13 mouse cellular contexts compared by ENCODE assay signal in genomic region chr7:127256518-127256917, GRCm38 (mm10).
"Had no signal": no experiment of that assay in that cellular context is flagged by ENCODE, and none has a peak within 500 bp of the region (broad histone marks: within the 10 kb centered on the region; RNA-seq: fewer than 3 reads in every experiment).

No protein-coding gene starts in this region.

- H3K9me3 ChIP-seq: limb, embryonic 13.5 days; midbrain, embryonic 10.5 days; neural tube, embryonic 13.5 days; stomach, embryonic 15.5 days had no signal

- H3K9ac ChIP-seq: limb, embryonic 13.5 days; liver, embryonic 14.5 days; neural tube, embryonic 13.5 days; stomach, embryonic 15.5 days had no signal

- H3K4me3 ChIP-seq: layer of hippocampus, adult 2 months; limb, embryonic 13.5 days; midbrain, embryonic 10.5 days; neural tube, embryonic 13.5 days; stomach, embryonic 15.5 days had no signal

- H3K27ac ChIP-seq: layer of hippocampus, adult 2 months; limb, embryonic 13.5 days; liver, embryonic 14.5 days; midbrain, embryonic 10.5 days; neural tube, embryonic 13.5 days; stomach, embryonic 15.5 days had no signal

- H3K4me2 ChIP-seq: limb, embryonic 13.5 days; neural tube, embryonic 13.5 days; stomach, embryonic 15.5 days had no signal

- DNase-seq: kidney, adult 18-20 months; kidney, postnatal 10 days; kidney, postnatal 4 days; right cerebral cortex, postnatal 14 days; thymus, adult 2 months; thymus, postnatal 25 days had no signal

- ATAC-seq: midbrain, embryonic 16.5 days had no signal

- H3K27me3 ChIP-seq: limb, embryonic 13.5 days; neural tube, embryonic 13.5 days; stomach, embryonic 15.5 days had no signal
